Mouse (Mus musculus): Measurements from ENCODE around the gene Tha1.

DNA sequence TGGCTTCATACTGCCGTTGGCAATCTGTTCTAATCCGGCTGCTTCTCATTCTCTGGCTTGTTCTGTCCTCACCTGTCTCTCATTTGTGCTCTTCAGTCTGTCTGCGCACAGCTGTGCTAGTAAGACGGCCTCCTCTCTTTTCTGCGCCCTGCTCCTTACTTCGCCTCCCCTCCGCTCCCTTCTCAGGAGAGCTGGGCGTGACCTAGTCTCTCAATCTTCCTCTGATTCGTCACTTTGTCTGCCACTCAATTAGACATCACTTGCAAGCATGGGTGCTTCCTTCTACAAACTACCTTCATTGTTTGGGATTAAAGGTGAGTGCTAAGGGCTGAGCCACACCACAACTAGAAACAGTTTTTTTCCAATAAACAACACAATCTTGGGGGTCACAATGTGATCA lies 19.0 kb downstream of the Tha1 start:
- TF ChIP-seq CTCF (IDR thresholded peaks at IDR 0.05; ENCODE audit: extremely low read depth, insufficient read depth, low read length) = no peak
- TF ChIP-seq POLR2A (IDR thresholded peaks at IDR 0.05; ENCODE audit: extremely low read depth, insufficient read depth, low read length) = no peak
